Mouse (Mus musculus): Measurements from ENCODE around the gene Bsn. TPM values are rescaled to one million over a fixed set of nuclear protein-coding genes. Genes with fewer than 3 reads are reported as not detected.
"Not testable (repeated sequence)": the region's sequence is repeated elsewhere in the genome, so short reads cannot be mapped to it uniquely, and the experiment has no call there.

Bsn gene
- total RNA-seq, 2 experiments from 2014 or later = 243 to 246 TPM

DNA sequence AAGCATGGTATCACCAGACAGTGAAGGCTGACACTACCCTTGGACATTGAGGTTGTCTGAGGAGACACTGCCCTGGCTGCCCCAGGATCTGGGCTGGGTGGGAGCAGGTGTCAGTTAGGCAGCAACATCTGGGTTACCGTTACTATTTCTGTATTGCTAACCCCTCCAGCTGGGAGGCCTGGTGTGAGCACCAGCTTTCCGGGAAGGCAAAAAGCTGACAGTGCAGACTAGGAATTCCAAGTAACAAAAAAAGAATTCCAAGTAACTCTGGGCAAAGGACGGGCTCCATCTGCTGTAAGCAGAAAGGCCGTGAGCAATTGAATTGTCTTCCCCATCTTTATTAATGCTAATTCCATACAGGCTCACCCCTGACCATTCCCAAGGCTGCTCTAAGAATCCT lies 8.4 kb upstream of the Bsn start:
- DNase-seq (ENCODE audit: low spot score in 2 of 2) = no peak

DNA sequence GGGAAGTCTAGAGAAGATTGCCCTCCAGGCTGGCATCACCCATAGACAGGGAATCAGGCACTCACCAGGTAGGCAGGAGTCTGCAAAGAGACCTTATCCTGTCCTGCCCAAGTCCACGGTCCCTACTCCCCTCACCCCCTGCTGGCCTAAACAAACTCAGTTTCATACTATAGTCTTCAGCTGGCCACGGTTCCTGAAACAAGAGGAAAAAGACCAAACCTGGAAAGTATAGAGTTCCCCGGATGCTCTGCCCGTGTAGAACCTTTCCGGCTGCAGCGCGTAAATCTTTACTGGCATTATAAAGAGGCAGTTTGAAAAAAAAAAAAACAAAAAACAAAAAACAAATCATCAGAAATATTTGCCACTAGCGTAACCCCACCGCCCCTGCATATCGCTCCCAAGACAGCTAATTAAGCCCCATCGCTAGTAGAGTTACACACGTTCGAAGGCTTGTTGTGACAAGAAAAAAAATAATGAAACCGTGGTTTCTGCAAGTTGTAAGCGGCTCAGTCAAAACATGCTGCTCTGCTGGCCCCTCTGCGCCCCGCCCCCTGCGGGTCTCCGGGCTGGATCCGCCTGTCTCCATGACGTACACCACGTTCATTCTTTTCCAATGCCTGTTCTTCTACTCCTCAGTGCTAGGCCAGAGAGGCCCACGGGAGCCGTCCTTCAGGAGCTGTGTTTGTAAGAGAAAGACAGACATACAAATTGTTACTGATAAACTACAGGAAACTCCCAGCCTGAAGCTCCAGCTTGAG lies 6.9 kb upstream of the Bsn start:
- DNase-seq (ENCODE audit: low spot score in 2 of 2) = no peak

DNA sequence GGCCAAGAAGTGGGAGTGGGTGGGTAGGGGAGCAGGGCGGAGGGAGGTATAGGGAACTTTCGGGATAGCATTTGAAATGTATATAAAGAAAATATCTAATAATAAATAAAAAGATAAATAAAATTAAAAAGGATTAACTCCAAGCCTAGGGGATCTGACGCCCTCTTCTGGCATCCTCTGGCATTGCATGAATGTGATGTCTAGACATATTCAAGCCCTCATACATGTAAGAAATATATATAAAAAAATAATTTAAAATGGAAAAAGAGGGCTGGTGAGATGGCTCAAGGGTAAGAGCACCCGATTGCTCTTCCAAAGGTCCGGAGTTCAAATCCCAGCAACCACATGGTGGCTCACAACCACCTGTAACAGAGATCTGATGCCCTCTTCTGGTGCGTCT lies 6.0 kb upstream of the Bsn start:
- DNase-seq (ENCODE audit: low spot score in 2 of 2) = not testable (repeated sequence)

DNA sequence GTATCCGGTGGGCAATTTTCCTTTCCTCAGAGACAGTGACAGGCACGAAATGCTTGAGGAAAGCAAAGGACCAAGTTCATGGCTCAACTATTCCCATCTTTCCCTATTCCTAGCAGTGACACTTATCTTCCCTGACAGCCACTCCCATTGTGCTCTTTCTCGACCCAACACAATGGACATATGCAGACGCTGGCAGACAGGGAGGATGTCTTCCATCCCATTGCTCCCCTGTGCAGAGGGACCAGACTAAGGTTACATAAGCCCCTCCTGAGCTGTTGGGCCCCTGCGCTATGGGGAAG lies 747 bp downstream of the Bsn start:
- DNase-seq (ENCODE audit: low spot score in 2 of 2) = no peak

DNA sequence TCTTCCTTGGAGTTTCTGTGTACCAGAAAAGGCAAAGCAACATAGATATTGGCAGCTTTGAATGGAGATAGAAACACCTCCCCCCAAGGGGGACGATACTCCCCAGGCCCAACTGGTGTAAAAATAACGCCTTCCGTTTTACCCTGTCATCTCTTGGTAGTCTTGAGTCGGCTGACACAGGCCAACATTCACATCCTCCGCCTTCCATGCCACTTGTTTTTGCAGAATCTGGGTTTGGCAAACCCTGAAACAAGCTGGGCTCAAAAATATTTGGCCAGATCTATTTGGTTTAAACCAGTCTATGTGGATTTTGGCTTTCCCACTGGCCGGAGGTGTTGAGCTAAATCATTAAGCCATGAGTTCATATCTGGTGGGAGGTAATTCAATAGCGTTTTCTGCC lies 1.2 kb downstream of the Bsn start:
- no peak for DNase-seq (ENCODE audit: low spot score in 2 of 2)

DNA sequence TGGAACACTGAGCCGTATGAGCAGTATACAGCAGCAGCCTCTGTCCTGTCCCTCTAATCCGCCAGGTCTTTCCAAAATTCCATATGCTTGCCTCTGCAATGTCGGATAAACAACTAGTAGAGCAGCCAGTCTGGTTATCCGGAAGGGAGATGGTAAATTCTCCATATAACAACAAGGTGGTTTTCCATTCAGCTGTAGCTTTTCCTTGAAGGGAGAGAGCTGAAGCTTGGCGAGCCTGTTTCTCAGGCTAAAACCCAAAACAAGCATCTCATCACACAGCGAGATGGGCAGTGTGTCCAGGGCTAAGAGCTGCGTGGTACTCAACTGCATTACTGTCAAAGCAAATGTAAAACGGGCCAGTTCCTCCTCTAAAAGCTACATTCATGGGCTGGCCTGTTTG lies 1.7 kb downstream of the Bsn start:
- DNase-seq (ENCODE audit: low spot score in 2 of 2) = no peak

DNA sequence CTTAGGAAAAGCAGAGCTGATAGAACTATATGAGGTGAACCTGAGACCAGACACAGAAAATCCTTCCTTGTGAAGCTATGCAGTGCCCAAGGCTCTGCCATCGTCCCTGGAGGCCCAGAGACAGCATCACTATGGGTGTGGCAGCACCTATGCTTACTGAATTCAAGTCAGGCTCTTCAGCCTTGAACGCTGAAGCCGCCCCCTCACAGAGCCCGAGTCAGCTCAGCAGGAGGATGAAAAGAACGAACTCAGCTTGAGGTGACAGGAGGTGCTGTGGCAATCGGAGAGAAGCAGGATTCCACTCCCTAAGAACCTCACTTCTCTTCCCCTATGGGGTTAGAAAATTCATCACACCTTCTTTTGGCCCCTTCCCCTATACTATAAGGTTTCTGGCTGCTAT lies 2.6 kb downstream of the Bsn start:
- DNase-seq (ENCODE audit: low spot score in 2 of 2) = peak; percentile 52 to 64

DNA sequence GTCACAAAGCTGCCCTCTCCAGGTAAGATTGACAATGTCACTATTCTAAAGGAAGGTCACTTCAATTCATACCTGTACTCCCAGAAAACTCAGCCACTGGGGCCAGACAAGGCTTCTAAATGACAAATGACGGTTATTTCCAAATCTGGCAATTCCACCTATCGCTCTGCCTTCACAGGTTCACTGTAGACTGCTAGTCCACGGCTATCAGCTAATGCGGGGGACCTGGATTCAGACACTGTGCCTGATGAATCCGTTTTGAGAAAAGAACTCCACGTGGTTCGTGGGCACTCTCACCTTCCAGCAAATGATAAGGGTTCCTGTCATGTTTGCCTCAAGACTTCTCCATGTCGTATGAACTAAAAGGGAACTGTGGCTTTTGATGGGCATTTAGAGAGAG lies 4.4 kb downstream of the Bsn start:
- DNase-seq (ENCODE audit: low spot score in 2 of 2) = no peak

DNA sequence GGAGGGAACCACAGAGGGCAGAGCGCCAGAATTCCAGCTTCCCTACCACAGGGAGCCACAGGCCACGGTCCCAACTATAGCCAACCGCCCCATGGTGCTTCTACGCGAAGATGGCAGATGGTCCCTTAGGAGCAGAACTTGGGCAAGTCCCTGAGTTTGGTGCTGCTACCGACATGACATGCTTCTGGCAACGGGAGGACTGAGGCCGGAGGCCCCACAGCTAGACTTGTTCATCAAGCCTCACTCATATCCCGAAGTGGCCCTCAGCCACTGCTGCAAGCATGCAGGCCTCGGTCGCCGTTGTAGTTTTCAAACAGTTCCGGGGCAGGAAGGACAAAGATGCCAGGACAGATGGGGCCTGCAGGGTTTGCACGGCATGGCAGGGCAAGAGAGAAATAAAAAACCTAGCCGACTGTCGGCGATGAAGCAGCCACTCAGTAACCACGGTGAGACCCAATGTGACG lies 6.6 kb downstream of the Bsn start:
- DNase-seq (ENCODE audit: low spot score in 2 of 2) = no peak

DNA sequence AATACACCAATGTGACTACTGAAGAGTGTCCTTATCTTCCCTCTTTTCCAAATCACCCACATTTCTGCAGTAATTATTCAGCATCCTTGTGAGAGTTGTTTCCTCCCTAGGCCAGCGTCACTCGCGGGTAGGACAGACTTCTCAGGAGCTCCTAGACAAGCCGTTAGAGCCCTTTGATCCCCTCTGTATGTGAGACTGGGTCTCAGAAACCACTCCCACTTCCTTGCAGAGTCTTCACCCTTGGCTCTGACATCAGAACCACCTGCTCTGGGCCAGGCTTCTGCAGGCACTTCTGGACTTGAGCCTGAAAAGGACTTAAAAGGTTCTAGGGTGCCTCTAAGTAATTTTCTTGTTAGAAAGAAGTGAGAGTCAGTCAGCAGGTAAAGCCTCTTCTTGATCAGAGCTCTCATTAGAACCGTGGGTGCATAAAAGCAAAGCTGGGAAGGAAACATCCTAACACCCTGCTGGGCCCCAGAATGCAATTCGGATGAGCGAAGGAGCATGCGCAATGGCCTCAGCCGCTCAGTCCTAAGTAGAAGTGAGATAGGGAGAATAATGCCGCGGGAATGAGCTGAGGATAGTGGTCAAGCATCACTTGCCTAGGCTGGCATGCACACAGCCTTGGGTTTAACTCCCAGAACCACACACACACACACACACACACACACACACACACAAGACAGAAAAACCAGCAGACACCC lies 7.2 kb downstream of the Bsn start:
- DNase-seq (ENCODE audit: low spot score in 2 of 2) = no peak

DNA sequence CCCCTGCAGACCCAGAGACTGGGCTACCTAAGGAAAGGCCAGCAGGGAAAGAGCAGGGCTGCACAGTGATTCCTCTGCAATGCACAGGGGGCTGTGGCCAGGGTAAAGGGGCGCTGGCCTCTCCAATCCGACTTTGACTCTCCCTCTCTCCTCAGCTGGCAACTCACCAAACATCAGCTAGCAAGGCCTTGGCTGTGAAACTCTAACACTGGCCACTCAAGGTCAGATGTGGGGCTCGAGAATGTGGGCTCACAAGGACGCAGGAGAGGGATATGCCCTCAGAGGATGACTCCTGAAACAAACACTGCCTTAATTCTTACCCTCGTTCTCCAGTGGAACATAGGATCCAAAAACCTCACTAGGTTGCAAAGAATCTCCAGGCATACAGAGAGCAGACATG lies 11.8 kb downstream of the Bsn start:
- DNase-seq (ENCODE audit: low spot score in 2 of 2) = no peak

DNA sequence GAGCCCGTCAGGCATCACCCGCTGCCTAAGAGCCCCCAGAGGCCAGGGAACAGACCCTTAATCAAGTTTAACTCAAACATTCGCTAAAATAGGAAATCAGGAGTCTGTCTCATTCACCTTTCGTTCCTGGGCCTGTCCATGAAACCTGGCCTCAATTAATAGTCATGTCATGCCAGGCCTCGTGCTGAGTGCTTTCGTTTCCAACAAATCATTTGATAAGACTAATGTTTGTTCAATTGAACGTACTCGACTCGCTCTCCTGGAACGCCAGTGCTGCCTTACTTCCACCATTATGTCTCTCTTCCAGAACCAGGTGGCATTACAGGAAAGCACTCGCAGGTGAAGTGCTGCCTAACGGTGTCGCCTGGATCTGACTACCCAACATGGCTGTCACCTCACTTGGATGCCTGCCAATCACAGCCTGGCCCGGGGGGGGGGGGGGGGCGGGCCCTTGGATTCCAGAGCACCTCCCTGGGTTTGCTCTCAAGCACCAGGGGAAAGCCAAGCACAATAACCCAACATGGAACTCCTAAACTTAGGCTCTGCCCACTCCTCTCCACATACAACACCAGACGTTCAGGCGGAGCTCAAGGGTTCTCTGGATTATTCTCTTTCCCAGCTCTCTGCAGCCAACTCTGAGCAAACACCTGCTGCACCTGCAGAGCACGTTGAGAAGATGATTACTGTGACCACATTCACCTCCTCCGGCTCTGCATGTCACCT lies 14.9 kb downstream of the Bsn start:
- no peak for DNase-seq (ENCODE audit: low spot score in 2 of 2)

DNA sequence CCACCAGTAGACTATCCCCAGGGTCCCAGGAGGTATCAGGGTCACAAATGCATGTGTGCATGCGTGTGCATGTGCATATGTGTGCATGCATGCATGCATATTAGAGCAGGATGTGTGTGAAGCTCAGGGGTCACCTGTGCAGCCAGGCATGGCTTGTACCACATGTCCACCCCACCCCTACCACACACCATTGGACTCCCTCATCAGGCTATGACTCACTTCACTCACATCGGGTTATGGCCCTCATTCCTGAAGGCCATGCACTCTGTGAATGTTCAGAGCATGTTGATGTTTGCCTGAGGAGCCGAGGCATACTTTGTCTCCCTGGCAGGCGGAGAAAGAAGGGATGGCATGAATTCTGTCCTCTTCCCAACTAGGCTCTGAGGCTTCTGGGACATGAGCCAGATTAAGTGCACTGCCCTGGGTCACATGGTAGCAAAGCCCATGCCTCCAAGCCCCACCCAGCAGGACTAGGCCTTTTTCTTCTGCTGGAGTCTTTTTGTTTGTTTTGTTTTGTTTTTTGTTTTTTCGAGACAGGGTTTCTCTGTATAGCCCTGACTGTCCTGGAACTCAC lies 17.3 kb downstream of the Bsn start:
- DNase-seq (ENCODE audit: low spot score in 2 of 2) = no peak

DNA sequence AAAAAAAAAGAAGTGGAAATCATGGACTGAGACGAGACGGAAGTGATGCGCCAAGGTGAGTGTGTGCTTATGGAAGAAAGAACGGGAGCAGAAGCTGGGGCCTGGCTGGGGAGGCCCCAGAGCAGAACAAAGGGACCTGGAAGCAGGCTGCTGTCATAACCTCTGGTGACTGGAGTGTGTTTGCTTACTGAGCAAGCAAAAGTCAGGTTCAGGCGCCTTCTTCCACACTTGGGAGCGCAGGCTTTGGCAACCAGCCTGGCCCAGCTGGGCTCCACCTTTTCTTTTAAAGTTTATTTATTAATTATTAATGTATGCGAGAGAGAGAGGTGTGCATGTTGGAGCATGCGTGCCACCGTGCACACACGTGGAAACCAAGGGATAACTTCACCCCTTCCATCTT lies 20.4 kb downstream of the Bsn start:
- no peak for DNase-seq (ENCODE audit: low spot score in 2 of 2)

DNA sequence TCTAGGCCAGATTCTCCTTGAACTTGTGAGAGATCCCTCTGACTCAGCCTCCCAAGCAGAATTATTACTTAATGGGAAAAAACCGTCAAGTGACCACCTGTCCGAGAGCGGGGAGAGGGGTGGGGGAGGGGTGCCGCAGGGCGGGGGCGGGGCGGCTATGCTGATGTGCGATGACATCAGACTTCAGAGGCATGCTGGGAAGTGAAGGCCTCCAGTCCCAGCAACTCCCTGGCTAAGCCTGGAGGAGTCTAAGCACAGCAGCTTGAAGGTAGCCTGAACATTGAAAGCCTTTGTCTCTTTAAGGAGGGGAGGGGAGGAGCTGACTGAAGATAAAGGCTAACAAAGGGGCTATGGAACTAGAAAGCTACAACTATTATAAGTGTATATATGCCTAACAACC lies 25.0 kb downstream of the Bsn start:
- no peak for DNase-seq (ENCODE audit: low spot score in 2 of 2)

DNA sequence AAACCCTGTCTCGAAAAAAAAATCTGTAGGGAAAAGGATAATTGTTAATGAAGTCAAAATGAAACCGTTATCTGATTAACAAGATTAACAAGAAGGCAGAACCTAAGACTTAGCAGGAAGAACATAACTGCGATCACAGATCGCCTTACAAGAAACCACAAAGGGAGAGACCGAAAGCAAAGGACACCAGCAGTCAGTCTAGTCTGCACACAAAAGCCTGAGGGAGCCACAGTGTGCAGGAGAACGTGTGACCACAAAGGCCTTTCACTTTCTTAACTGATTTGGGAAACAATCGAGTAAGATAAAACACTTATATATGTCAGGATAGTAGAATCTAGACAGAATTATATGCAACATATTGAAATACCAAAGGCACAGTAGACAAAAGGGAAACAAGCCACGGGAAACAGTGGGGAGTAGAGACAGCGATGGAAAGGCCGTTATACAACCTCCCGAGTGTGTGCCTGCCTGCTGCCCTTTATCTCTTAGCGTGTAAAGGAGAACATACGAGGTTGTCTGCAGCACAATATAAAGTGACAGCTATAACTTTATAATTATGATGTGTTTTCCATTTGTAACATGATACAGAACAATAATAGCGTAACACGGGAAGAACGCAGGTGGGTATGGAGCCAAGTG lies 26.4 kb downstream of the Bsn start:
- DNase-seq (ENCODE audit: low spot score in 2 of 2) = no peak

DNA sequence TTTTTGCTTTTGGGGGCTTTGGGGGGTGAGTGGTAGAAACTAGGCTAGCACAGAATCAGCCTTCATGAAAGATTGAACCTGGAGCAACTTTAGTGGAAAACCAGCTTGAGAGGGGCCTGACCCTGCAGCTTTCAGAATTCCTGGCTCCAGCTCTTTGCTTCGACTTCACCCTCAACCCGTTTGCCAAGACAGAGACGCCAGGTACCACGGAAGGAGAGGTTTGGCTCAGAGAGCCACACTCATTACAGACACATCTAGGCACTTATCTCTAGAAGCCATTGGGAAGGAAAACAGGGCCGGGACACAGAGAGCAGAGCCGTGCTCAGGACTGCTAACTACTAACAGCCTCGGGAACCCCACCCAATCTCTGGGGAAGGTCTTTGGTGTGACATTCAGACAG lies 32.3 kb downstream of the Bsn start:
- no peak for DNase-seq (ENCODE audit: low spot score in 2 of 2)

DNA sequence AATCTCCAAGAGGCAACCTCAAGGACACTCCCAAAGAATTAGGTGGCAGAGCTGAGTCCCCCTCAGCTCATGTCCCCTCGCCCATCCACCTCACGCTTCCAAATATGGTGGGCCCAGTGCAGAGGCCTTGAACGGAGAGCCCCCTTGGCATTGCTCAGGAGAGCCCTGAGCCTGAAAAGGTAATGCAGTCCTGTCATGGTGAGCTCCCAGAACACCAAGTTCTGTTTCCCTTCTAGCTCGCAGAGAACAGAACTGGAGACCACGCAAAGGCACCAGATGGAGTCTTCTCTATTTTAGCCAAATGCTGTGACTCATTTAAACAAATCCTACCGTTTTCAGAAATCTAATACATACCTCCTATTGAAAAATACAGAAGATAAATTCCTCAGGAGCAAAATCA lies 32.7 kb downstream of the Bsn start:
- peak in 1 of 2 experiments; percentile 71 for DNase-seq (ENCODE audit: low spot score in 2 of 2)

DNA sequence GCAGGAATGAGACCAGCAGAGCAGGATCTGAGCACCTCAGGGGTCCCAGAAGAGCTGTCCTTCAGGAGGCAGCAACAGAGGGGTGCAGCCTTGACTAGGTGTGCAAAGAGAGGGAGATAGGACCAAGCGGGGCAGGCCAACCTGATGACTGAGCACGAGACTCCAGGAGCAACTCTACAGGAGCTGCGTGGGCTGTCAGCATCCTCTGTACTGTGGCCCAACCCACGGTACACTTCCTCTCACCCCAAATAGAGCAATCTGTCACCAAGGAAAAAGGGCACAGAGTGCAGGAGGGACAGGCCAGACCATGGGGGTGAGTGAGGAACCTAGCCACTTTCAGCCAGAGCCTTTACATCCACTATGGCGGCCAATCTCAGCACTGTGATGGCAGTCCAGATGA lies 33.4 kb downstream of the Bsn start:
- DNase-seq (ENCODE audit: low spot score in 2 of 2) = no peak

DNA sequence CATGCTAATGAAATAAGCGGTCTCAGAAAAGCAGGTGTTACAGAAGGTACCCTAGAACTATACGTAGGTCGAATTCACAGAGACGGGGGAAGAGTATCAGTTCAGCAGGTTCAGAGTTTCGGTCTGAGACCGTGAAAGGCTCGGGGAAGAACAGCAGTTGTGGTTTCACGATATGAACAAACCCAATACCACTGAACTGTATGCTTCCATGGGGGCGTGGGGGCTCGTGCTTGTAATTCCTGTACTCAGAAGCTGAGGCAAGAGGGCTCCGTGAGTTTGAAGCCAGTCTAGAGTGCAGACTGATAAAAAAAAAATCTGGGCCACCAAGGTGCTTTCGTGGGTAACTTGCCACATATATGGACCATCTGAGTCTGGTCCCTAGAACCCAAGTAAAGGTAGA lies 35.4 kb downstream of the Bsn start:
- DNase-seq (ENCODE audit: low spot score in 2 of 2) = no peak
